Mouse (Mus musculus): ENCODE measurements around the gene Sytl2.

Gene Sytl2

DNA sequence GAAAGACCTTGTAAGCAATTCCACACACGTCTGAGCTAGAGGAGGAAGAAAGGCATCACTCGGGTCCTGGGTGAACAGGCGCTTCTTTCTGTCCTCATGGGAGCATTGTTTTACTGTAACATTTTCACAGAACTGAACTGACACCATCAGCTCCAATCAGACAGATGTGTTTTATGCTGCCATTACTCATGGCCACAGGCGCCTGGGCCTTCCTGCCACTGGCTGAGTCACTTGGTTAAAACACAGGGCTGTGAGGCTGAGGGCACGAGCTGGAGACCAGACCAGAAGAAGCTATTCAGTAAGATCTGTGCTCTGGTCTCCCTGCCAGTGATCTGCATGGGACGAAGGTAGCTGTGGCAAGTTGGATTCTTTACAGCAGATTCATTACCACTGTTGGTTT lies 6.0 kb downstream of the Sytl2 start:
- no peak for DNase-seq (ENCODE audit: low read depth, low spot score)

DNA sequence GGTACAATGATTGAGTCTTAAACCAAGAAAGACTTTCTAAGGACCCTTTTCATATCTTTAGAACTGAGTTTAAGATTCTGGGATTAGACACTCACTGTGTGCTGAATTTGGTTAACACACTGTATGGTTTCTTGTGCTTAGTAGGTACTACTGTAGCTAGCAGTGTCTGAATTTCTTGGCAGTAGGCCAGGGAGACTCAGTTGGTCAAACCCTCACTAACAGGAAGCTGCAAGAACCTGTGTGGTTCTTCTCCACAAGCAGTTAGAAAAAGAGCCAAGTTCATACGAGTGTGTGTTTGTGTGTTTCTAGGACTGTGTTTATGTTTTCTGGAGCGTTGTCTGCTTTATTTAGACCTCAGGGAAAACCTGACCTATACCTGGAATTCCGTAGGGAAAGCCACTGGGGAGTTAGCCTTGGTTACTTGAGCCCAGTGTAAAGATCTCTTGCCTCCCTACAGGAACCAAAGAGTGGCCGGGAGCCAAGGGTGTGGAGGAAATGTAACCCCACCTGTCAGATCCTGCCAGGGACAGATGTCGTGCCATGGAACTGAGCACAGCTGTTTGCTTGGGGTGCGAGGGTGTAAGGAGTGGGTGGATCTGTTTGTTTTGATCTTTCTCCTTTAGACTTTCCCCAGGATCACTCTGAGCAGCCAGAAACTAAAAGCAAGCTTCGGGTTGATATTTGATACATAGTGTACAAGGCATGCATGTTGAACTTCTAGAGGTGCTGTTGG lies 10.3 kb downstream of the Sytl2 start:
- peak; percentile 27 for DNase-seq (ENCODE audit: low read depth, low spot score)

DNA sequence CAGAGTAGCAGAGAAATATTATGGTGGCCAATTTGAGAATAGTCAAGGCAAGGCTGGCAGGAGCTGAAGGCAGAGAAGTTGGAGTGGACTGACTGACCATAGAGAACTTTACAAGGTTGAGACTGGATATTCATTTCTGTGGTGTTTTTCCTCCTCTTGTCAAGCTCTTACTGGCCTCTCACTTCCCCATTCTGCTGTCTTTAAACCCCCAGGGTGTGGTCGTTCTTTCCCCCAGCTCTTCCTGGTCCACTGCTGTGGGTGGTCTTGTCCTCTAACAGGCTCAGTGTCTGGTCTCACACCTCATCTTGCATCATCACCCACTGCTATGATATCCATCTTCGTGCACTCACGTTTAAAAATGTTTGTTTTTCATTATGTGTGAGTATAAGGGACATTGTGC lies 11.4 kb downstream of the Sytl2 start:
- DNase-seq (ENCODE audit: low read depth, low spot score): no peak

DNA sequence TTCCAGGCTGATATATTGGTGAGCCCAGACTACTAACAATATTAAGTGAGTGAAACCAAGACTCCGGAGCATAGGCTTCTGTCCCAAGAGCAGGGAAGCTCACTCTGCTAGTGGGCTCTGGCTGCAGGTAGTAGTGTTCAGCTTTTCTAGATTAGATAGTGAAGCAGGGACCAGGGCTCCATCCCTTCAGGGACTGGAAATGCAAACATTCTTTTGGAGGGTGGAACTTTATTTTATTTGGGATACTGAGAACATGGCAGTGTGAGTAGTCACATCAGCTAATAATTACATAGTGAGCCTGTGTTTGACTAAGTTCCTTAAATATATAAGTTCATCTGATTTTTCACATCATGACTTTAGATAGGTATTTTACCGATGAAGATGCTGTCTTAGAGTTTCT lies 14.8 kb downstream of the Sytl2 start:
- DNase-seq (ENCODE audit: low read depth, low spot score): no peak

DNA sequence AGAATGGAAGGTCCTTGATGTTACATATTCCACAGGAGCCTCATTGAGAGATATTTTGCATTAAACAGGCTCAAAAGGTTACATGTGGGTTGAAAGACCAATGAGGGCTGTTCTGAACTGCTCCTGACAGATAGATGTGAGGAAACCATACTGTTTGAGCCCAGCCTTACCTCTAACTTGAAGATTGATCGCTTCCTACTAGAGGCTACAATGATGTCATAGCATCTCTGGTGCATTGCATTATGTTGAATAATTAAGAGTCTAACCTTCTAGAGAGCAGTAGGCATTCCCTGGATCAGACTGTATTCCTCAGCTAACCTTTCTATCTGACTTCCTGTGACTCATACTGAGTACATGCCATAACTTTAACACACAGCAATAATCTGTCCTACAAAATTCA lies 17.4 kb downstream of the Sytl2 start:
- DNase-seq (ENCODE audit: low read depth, low spot score): no peak

DNA sequence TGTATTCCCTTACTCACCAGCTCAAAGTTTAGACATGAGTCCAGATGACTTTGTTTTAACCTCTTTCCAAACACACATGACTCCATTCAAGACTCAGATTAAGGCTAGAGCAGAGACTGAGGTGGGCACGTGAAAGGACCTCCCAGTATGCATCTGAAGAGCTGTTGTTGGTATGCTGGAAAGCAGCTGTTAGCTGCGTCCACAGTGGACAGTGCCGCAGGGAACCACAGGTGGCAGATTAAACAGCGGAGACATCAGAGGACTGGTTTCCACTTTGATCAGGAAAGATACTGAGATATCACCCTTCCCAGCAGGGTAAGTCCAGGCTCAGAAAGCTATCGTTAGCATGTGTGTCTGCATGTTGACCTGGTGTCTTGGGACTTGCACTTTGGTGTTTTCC lies 18.1 kb downstream of the Sytl2 start:
- DNase-seq (ENCODE audit: low read depth, low spot score): no peak

DNA sequence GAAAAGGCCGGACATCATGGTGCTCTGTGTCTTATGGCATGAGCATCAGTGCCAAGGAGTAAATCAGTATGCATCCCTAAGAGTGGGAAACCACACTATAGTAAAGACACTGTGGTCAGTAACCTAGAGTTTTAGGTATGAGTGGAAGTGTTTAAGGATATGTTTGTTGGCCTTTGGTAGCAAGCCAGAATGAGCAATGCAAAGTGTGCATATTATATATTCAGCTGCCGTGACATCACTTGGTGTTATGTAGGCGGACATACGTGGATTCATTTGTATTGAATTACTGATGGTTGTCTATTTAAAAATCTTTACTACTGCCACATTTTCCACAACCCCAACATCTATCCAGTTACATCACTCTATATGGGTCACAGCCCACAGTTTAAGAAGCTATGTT lies 23.1 kb downstream of the Sytl2 start:
- no peak for DNase-seq (ENCODE audit: low read depth, low spot score)

DNA sequence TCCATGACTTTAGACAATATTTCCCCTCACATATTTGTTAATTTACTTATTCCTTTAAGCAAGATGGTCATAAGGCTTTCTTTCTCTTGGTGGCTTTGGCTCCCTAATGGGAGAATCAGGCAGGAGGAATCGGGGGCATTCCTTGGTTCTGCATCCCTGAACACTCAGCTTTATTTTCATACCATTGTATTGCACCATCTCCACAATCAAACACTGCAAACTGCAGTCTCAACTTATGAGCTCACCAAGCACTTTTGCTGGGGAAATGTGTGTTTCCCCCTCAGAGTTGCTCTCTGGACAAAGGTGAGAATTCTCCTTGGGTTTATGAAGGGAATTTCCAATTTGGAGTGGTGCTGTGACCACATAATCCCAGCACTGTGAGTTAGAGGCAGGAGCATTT lies 28.1 kb downstream of the Sytl2 start:
- DNase-seq (ENCODE audit: low read depth, low spot score): no peak

DNA sequence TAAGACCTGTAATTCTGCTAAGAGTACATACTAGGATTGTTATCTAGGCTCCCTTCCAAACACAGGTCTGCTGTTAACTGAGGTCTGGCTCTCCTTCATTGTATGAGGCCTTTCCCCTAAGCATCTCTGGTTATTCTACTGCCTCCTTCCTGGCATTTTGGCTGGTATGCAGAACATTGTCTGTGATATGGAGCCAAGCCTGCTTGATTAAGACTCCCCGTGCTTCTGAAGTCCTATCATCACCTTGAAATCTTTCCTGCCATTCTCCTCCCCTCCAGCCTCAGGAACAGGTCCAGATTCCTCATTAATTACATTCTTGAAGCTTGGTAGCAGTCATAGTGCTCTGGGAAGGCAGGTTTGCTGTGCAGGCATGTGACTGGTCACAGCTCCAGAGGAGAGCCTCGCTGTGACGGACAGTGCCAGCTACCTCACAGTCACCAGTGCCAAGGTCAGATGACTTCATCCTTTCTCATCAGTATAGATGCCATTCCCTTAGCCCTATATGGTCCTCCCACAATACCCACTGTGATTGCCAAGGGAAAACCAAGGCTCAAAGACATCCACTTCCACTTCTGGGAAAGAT lies 30.5 kb downstream of the Sytl2 start:
- no peak for DNase-seq (ENCODE audit: low read depth, low spot score)

DNA sequence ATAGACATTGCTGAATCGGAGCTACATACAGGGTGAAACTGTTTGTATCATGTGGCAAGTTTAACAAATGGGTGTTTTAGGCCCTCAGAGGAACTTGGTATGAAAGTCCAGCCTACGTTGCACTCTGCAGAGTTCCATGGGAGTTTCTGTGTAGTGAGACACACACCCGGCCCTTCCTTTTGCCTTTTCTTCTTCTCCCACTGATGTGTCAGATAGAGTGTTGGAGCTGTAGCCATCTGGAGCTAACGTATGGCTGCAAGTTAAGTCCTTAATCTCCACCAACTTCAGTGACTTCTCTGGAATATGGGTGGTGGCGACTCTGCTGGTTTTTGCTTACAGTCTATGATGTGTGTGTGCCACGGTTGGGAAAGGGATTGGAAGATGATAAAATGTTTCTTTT lies 32.3 kb downstream of the Sytl2 start:
- no peak for DNase-seq (ENCODE audit: low read depth, low spot score)

DNA sequence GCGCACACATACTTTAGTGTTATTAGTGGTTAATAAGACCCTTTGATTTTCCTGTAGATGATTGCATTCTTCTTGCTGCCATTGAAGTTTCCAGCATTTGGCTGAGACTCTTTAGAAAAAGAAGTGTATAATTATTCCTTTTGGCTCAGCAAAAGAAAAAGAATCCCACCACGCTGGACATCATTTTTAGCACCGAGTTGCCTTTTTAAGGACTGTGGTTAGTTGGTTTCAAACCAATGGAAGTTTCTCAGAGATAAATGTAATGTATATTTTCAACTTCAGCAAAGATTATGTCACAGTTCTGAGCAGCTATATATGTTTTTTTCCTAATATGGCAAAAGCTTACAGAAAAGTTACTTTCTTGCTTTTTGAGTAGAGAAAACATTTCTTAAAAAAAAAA lies 32.8 kb downstream of the Sytl2 start:
- no peak for DNase-seq (ENCODE audit: low read depth, low spot score)

DNA sequence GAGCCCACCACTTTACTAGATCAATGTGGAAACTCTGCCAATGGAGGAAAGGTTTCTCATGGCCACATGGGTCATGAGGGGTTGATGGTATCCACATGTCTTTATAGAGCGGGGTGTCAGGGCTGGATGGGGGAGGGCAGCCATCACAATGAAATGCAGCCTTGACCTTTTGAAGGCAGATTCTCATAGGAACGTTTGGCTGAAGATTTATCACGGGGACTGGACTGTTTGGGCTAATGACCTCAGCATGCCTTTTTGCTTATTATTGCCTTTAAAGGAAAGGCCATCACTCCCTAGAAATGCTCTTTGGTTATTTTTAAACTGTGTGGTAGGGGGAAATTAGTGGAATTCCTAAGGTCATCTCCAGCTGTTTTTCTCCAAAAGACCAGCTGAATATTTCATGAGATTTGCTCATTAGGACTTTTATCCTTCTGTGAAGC lies 33.7 kb downstream of the Sytl2 start:
- DNase-seq (ENCODE audit: low read depth, low spot score): no peak

DNA sequence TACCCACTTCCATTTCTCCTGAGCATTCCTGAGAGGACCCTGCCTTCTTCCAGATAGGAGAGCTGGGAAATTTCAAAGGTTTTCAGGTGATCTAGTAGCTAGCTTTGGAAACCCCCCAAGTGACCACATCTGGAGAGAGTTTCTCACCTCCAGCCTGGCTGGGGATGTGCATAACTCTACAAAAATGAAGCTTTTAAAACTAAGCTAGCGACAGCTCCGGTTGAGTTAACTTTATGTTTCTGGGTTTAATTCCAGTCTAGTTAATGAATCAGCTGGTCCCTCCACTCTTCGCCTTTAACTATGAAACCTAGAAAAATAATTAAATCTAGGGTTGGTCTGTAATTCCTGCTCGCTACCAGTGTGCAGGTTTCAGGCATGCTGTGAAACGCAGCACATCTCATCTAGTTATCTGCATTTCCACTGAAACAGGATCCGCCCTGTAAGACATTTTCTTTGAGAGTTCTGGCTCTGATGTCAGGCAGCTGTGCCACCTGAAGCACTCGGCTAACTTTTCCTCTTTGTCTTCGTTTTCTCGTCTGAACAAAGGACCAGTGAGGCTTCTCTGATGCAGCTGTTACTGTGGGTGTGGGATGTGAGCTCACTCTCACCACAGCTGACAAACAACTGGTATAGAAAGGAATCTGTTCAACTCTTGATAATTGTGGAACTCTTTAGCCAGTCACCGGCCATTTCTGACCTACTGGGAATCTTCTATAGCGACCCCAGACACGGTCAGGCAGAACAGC lies 39.3 kb downstream of the Sytl2 start:
- DNase-seq (ENCODE audit: low read depth, low spot score): peak; percentile 68

DNA sequence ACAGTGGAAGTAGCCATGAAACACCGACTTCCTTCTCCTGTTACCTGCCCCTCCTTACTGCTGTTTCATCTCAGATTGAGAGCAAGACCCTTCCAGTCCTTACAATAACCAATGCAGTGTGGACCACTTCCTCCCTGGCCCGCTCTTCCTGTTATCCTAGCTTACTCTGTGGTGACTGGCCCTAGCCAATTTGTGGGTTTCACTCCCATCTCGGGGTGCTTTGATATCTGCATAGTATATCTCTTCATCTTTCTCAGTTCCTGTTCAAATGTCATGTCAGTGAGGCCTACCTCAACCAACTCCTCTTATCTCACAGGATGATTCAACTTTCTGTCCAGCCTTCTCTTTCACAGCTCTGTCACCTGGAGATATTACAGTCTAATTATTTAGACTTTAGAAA lies 42.9 kb downstream of the Sytl2 start:
- peak; percentile 80 for DNase-seq (ENCODE audit: low read depth, low spot score)

DNA sequence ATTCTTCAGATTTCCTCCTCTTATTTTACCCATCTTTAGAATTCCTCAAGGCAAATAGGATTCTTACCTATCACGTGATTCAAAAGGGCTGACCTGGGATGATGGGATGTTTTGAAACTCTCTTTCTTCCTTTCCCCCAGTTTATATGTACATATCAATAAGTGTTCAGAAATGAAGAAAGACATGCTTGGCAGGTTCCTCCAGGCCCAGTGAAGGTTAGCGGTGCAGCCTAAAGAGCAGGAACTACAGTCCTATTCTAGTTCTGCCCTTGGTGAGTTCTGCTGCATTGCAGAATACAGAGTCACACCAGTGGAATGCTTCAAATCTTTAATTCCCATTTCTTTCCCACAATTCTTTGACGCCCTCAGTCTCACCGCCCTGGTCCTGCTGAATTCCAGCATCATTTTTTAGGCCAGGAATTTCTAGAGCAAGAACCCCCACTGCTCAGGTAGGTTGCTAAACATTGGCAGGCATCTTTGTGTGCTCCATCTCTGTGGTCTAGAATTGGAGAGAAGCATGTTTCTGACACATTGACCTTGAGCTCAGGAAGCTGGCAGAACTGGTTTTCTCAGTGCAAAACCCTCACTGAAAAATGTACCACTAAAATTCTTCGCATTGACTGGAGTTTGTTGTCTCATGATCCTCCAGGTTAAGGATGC lies 45.9 kb downstream of the Sytl2 start:
- DNase-seq (ENCODE audit: low read depth, low spot score): no peak

DNA sequence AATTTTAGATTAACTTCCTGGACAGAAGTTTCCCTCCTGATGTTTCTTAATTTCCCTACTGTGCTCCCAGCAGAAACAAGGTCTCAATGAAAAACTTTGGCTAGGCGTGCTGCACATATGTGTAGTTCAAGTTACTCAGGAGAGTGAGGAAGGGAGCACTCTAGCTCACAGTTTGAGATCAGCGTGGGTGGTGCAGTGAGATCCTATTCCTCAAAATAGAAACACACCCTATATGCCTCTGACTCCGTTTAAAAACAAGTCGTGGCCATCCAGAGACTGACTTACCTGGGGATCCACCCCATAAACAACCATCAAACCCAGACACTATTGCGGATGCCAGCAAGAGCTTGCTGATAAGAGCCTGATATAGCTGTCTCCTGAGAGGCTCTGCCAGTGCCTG lies 47.0 kb downstream of the Sytl2 start:
- peak; percentile 55 for DNase-seq (ENCODE audit: low read depth, low spot score)

DNA sequence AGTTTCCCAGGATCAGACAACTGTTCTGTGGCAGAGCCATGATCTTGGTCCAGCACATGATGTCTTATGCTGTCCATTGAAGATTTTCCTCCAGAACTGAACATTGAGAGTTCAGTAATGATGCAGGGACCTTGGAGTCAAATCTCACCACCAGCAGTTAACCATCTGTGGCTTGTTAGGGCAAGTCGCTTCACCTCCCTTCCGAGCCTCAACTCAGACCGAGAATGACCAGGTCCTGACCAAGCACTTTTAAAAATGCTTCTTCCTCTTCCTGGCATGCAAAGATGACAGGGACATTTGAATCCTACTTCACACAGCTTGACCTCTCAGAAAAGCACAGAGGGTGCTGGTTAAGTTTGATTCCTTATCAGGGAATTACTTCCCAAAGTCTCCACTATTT lies 50.1 kb downstream of the Sytl2 start:
- DNase-seq (ENCODE audit: low read depth, low spot score): no peak

DNA sequence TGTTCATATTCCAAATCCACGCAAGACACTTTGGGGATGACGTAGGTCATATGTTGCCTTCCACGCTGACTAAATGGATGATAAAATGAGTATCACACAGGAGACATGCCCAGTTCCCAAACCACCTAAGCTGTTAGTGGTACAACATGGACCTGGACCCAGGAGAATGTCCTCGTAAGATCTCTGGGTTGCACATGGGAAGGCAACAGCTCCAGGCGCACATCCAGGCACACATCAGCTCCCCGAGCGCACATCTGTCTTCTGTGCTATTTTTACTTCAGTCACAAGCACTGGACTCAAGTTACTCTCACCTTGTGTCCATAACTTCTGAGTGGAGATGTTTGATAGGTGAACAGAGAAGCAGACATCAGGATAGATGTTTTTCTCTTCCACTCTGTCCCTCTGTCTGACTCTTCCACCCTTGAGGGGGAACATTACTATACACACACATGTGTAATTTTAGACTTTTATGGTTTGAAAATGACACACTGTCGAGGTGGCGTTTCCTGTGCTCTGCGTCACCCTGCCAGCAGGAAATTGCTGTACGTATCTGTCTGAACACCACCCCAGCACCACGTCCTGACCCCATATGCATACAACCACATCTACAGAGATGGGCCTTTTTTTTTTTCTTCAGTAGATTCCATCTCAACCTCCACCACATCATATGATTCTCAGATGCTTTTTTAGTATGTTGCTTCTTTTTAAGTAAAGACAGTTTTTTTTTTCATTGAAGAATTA lies 51.6 kb downstream of the Sytl2 start:
- peak; percentile 93 for DNase-seq (ENCODE audit: low read depth, low spot score)

DNA sequence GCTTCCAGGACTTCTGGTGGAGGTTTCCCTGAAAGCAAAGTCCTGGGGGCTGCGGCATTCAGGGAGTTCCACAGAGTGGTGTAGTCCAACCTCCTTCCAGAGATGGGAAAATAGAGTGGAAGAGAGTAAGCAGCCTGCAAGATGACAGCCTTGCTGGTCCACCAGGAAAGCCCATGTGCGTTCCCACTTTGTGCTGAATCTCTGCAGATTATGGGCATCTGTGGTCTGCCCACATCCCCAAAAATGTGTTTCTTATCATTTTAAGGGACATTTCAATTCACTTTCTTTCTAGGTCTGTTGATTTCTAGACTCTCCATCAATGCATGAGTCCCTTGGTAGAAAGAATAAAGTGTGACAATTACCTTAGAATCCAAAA lies 52.2 kb downstream of the Sytl2 start:
- no peak for DNase-seq (ENCODE audit: low read depth, low spot score)

DNA sequence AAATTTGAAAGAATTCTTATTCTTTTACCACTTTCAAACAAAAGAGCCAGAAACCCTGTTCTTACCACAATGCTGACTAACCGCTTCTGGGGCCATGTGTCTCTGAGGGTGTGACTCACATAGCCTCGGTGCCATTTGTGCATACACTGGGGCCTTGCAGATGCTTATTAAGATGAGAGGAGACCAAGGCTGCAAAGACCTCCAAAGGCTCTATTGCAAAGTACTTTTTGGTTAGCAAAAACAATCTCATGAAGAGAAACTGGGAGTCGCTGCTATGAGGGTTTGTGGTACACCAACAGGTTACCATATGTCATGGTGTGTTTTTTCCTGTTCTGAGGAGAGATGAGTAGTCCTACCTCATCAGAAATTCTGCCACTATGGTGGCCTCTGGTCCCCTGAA lies 53.4 kb downstream of the Sytl2 start:
- peak; percentile 71 for DNase-seq (ENCODE audit: low read depth, low spot score)

DNA sequence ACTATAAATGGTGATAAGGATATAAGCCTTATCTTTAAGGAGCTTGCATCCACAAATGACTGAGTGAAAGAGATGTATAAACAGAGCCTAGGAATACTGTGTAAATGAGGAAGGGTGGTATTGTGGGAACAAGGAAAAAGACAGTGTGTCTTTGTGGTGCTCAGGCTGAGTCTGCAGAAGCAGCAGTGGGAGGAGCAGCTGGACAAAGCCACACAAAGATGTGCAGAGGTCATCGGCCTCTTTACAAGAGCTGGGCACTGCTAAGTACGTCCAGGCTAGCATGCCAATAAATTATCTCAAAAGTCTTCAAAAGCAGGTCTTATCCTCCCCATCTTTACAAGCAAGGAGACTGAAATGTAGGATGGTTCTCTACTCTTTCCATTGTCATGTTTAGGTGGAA lies 53.9 kb downstream of the Sytl2 start:
- no peak for DNase-seq (ENCODE audit: low read depth, low spot score)

DNA sequence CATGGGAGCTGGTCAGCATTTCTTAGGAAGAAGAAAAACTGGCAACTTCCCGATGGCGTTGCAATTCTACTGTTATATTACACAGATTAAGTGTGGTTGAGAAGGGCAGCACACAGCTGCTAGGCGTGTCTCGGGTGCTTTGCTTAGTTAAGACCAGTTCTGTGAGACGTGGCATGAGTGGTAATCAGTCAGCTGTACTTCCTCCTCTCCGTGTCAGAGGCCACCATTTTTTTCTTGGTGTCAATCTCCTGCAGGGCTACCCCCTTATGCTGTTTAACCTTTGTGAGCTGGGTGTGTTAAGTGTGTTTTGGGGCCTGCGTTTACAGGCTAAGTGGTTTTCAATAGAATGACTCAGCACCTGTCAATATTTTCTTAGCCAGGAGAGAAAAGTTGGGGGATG lies 60.7 kb downstream of the Sytl2 start:
- no peak for DNase-seq (ENCODE audit: low read depth, low spot score)

Measured in CD4-positive helper T cell, adult 2 months (primary cell).